Mouse (Mus musculus): ENCODE results near the gene Tulp3. TPM values are rescaled to one million over a fixed set of nuclear protein-coding genes. Genes with fewer than 3 reads are reported as not detected.

The Tulp3 gene
- polyA plus RNA-seq, 1 experiment, result 19.0 TPM

GRCm38 (mm10) chr6:128276349-128276748, 79.3 kb downstream of the Tulp3 start:
- Histone ChIP-seq H3ac (ENCODE audit: control insufficient read depth, insufficient read length, low read depth) (no peak overlapping the region), H3K27me3 (ENCODE audit: control insufficient read depth, insufficient read depth, insufficient read length) (no peaks in the 10 kb centered on the region), H3K79me3 (ENCODE audit: low read depth) (peaks cover 68% of the 10 kb centered on the region), H3K79me2 (ENCODE audit: control insufficient read depth, insufficient read depth) (peaks cover 97% of the 10 kb centered on the region), H3K4me3 (ENCODE audit: insufficient read depth, poor library complexity, severe bottlenecking) (no peak overlapping the region), H3K36me3 (ENCODE audit: control insufficient read depth, insufficient read depth) (no peaks in the 10 kb centered on the region)
- TF ChIP-seq MYOD1 (IDR thresholded peaks at IDR 0.05; ENCODE audit: control insufficient read depth, insufficient read length, low read depth) (no peak), USF1 (IDR thresholded peaks at IDR 0.05; ENCODE audit: low read depth) (no peak), FOSL1 (IDR thresholded peaks at IDR 0.05; ENCODE audit: insufficient read depth, low read length, poor library complexity, severe bottlenecking) (no peak), MAX (IDR thresholded peaks at IDR 0.05) (no peak), CEBPB (IDR thresholded peaks at IDR 0.05; ENCODE audit: low read depth) (no peak), MYOG (IDR thresholded peaks at IDR 0.05; ENCODE audit: control insufficient read depth, extremely low read depth, insufficient read length) (no peak), CTCF (IDR thresholded peaks at IDR 0.05; ENCODE audit: control insufficient read depth, insufficient read depth, insufficient read length) (no peak)

- H3ac ChIP-seq (ENCODE audit: control insufficient read depth, insufficient read length, low read depth), result no peak overlapping the region
- H3K36me3 ChIP-seq (ENCODE audit: control insufficient read depth, insufficient read depth), result no peaks in the 10 kb centered on the region
- TF ChIP-seq CTCF (IDR thresholded peaks at IDR 0.05; ENCODE audit: control insufficient read depth, insufficient read depth, insufficient read length) (no peak), FOSL1 (IDR thresholded peaks at IDR 0.05; ENCODE audit: insufficient read depth, low read length, poor library complexity, severe bottlenecking) (no peak), MYOD1 (IDR thresholded peaks at IDR 0.05; ENCODE audit: control insufficient read depth, insufficient read length, low read depth) (no peak), USF1 (IDR thresholded peaks at IDR 0.05; ENCODE audit: low read depth) (no peak), CEBPB (IDR thresholded peaks at IDR 0.05; ENCODE audit: low read depth) (no peak), MYOG (IDR thresholded peaks at IDR 0.05; ENCODE audit: control insufficient read depth, extremely low read depth, insufficient read length) (no peak), MAX (IDR thresholded peaks at IDR 0.05) (no peak)
- no peak overlapping the region for H3K4me3 ChIP-seq (ENCODE audit: insufficient read depth, poor library complexity, severe bottlenecking)
- H3K79me2 ChIP-seq (ENCODE audit: control insufficient read depth, insufficient read depth), result peaks cover 97% of the 10 kb centered on the region
- no peaks in the 10 kb centered on the region for H3K27me3 ChIP-seq (ENCODE audit: control insufficient read depth, insufficient read depth, insufficient read length)
- peaks cover 62% of the 10 kb centered on the region for H3K79me3 ChIP-seq (ENCODE audit: low read depth)
Observed at GRCm38 (mm10) chr6:128275506-128276064, 80.1 kb downstream of the Tulp3 start.

GRCm38 (mm10) chr6:128273507-128273906, 82.1 kb downstream of the Tulp3 start:
- no peak overlapping the region for H3ac ChIP-seq (ENCODE audit: control insufficient read depth, insufficient read length, low read depth)
- H3K27me3 ChIP-seq (ENCODE audit: control insufficient read depth, insufficient read depth, insufficient read length), result no peaks in the 10 kb centered on the region
- H3K4me3 ChIP-seq (ENCODE audit: insufficient read depth, poor library complexity, severe bottlenecking), result no peak overlapping the region
- peaks cover 17% of the 10 kb centered on the region for H3K36me3 ChIP-seq (ENCODE audit: control insufficient read depth, insufficient read depth)
- peaks cover 49% of the 10 kb centered on the region for H3K79me3 ChIP-seq (ENCODE audit: low read depth)
- TF ChIP-seq MAX (IDR thresholded peaks at IDR 0.05) (no peak), CEBPB (IDR thresholded peaks at IDR 0.05; ENCODE audit: low read depth) (no peak), MYOG (IDR thresholded peaks at IDR 0.05; ENCODE audit: control insufficient read depth, extremely low read depth, insufficient read length) (no peak), USF1 (IDR thresholded peaks at IDR 0.05; ENCODE audit: low read depth) (no peak), CTCF (IDR thresholded peaks at IDR 0.05; ENCODE audit: control insufficient read depth, insufficient read depth, insufficient read length) (no peak), MYOD1 (IDR thresholded peaks at IDR 0.05; ENCODE audit: control insufficient read depth, insufficient read length, low read depth) (no peak), FOSL1 (IDR thresholded peaks at IDR 0.05; ENCODE audit: insufficient read depth, low read length, poor library complexity, severe bottlenecking) (no peak)
- peaks cover 81% of the 10 kb centered on the region for H3K79me2 ChIP-seq (ENCODE audit: control insufficient read depth, insufficient read depth)

- Histone ChIP-seq H3K36me3 (ENCODE audit: control insufficient read depth, insufficient read depth) (peaks cover 18% of the 10 kb centered on the region), H3K4me3 (ENCODE audit: insufficient read depth, poor library complexity, severe bottlenecking) (no peak overlapping the region), H3K79me3 (ENCODE audit: low read depth) (peaks cover 43% of the 10 kb centered on the region), H3K27me3 (ENCODE audit: control insufficient read depth, insufficient read depth, insufficient read length) (no peaks in the 10 kb centered on the region), H3K79me2 (ENCODE audit: control insufficient read depth, insufficient read depth) (peaks cover 73% of the 10 kb centered on the region), H3ac (ENCODE audit: control insufficient read depth, insufficient read length, low read depth) (no peak overlapping the region)
- TF ChIP-seq MYOG (IDR thresholded peaks at IDR 0.05; ENCODE audit: control insufficient read depth, extremely low read depth, insufficient read length) (no peak), MAX (IDR thresholded peaks at IDR 0.05) (no peak), USF1 (IDR thresholded peaks at IDR 0.05; ENCODE audit: low read depth) (no peak), MYOD1 (IDR thresholded peaks at IDR 0.05; ENCODE audit: control insufficient read depth, insufficient read length, low read depth) (no peak), CEBPB (IDR thresholded peaks at IDR 0.05; ENCODE audit: low read depth) (no peak), CTCF (IDR thresholded peaks at IDR 0.05; ENCODE audit: control insufficient read depth, insufficient read depth, insufficient read length) (no peak), FOSL1 (IDR thresholded peaks at IDR 0.05; ENCODE audit: insufficient read depth, low read length, poor library complexity, severe bottlenecking) (no peak)
Observed at GRCm38 (mm10) chr6:128272754-128273153, 82.9 kb downstream of the Tulp3 start.

Other genes starting within 250 kb of the Tulp3 start
- gene Tspan9, start 212.3 kb downstream of the Tulp3 start, polyA plus RNA-seq (2012; fragmentation: generic; extraction: Trizol), result 57.6 TPM
- 9.1 TPM for gene Tead4, start 55.0 kb downstream of the Tulp3 start, polyA plus RNA-seq (2012; fragmentation: generic; extraction: Trizol)
- 39.9 TPM for gene Rhno1, start 7.1 kb upstream of the Tulp3 start, polyA plus RNA-seq (2012; fragmentation: generic; extraction: Trizol)
- 60.4 TPM for gene Foxm1, start 7.1 kb upstream of the Tulp3 start, polyA plus RNA-seq (2012; fragmentation: generic; extraction: Trizol)
- gene Tex52, start 19.6 kb upstream of the Tulp3 start, polyA plus RNA-seq (2012; fragmentation: generic; extraction: Trizol), result 0.21 TPM
- gene Gm44596, start 19.7 kb upstream of the Tulp3 start, polyA plus RNA-seq (2012; fragmentation: generic; extraction: Trizol), result not detected
- 0.51 TPM for gene Nrip2, start 43.4 kb upstream of the Tulp3 start, polyA plus RNA-seq (2012; fragmentation: generic; extraction: Trizol)
- 28.9 TPM for gene Itfg2, start 69.1 kb upstream of the Tulp3 start, polyA plus RNA-seq (2012; fragmentation: generic; extraction: Trizol)
- gene Fkbp4, start 82.8 kb upstream of the Tulp3 start, polyA plus RNA-seq (2012; fragmentation: generic; extraction: Trizol), result 399 TPM
- gene Pzp, start 170.9 kb upstream of the Tulp3 start, polyA plus RNA-seq (2012; fragmentation: generic; extraction: Trizol), result not detected
- gene A2ml1, start 225.8 kb upstream of the Tulp3 start, polyA plus RNA-seq (2012; fragmentation: generic; extraction: Trizol), result not detected

All from C2C12 (cell line).